Mouse (Mus musculus): ENCODE measurements at regions not wholly inside any gene's neighbourhood (a gene's known extent, or its start where the extent isn't known, plus 50 kb on each side); places are given as distances from the start of the nearest gene placed in this dataset.

GRCm38 (mm10) chr16:77301270-77302171 lies 288.0 kb downstream of the Usp25 start:
- no peak for DNase-seq

- DNase-seq = no peak
Observed at GRCm38 (mm10) chr16:77300572-77301213, 287.2 kb downstream of the Usp25 start.

- DNase-seq = no peak
Observed at GRCm38 (mm10) chr16:77295574-77296355, 282.3 kb downstream of the Usp25 start.

- no peak for DNase-seq
Observed at GRCm38 (mm10) chr16:77292317-77292771, 278.8 kb downstream of the Usp25 start.

- no peak for DNase-seq
Observed at GRCm38 (mm10) chr16:77291723-77292316, 278.3 kb downstream of the Usp25 start.

GRCm38 (mm10) chr16:77284205-77284604 lies 270.7 kb downstream of the Usp25 start:
- DNase-seq = no peak

- no peak for DNase-seq
Observed at GRCm38 (mm10) chr16:77279916-77280315, 266.4 kb downstream of the Usp25 start.

GRCm38 (mm10) chr16:77279495-77279894 lies 266.0 kb downstream of the Usp25 start:
- no peak for DNase-seq

GRCm38 (mm10) chr16:77273306-77273705 lies 259.8 kb downstream of the Usp25 start:
- no peak for DNase-seq

- no peak for DNase-seq
Observed at GRCm38 (mm10) chr16:77268926-77269325, 255.4 kb downstream of the Usp25 start.

- no peak for DNase-seq
Observed at GRCm38 (mm10) chr16:77267679-77268078, 254.2 kb downstream of the Usp25 start.

- peak; percentile 47 for DNase-seq
Observed at GRCm38 (mm10) chr16:77252349-77252748, 238.8 kb downstream of the Usp25 start.

- no peak for DNase-seq
Observed at GRCm38 (mm10) chr16:77251422-77251821, 237.9 kb downstream of the Usp25 start.

- DNase-seq = no peak
Observed at GRCm38 (mm10) chr16:77240876-77241275, 227.4 kb downstream of the Usp25 start.

GRCm38 (mm10) chr16:77239176-77239790 lies 225.8 kb downstream of the Usp25 start:
- DNase-seq = peak; percentile 15

GRCm38 (mm10) chr16:77238358-77239175 lies 225.1 kb downstream of the Usp25 start:
- DNase-seq = peak; percentile 54

GRCm38 (mm10) chr16:77237631-77238357 lies 224.3 kb downstream of the Usp25 start:
- no peak for DNase-seq

- no peak for DNase-seq
Observed at GRCm38 (mm10) chr16:77237272-77237603, 223.7 kb downstream of the Usp25 start.

GRCm38 (mm10) chr16:77236509-77237271 lies 223.2 kb downstream of the Usp25 start:
- DNase-seq = peak; percentile 62

- peak; percentile 14 for DNase-seq
Observed at GRCm38 (mm10) chr16:77236021-77236420, 222.5 kb downstream of the Usp25 start.
